Mouse (Mus musculus) limb, embryonic 14.5 days (tissue): ENCODE results near the gene Dbnl. TPM values are rescaled to one million over a fixed set of nuclear protein-coding genes. Genes with fewer than 3 reads are reported as not detected.

Experiments
- ATAC-seq: fragments of 200-750 bp; cut with Nextera tagmentation; 2 replicates; pipeline ENCODE4 v1.8.0; 2017; ENCODE audit warnings: low read depth, moderate number of reproducible peaks, moderate TSS enrichment; ENCODE audit not compliant: low FRiP score
- DNase-seq: peaks from one replicate; pipeline ENCODE4 v3.0.0-alpha.2; 2015; ENCODE audit warnings: low spot score
- H3K27ac ChIP-seq: fragments of 300-500 bp; sonication (generic); replicated peaks from 2 replicates; pipeline ENCODE4 v1.5.1; 2014; ENCODE audit warnings: low read depth, mild to moderate bottlenecking, low read length, moderate library complexity, mixed read lengths
- H3K27me3 ChIP-seq: fragments of 300-500 bp; sonication (generic); 2 replicates; pipeline ENCODE4 v1.6.1; 2014; ENCODE audit warnings: low read length, mixed read lengths; ENCODE audit not compliant: control insufficient read depth, insufficient read depth
- H3K36me3 ChIP-seq: fragments of 300-500 bp; sonication (generic); 2 replicates; pipeline ENCODE4 v1.6.1; 2014; ENCODE audit warnings: mild to moderate bottlenecking, low read length, moderate library complexity, mixed read lengths; ENCODE audit not compliant: control insufficient read depth, insufficient read depth
- H3K4me1 ChIP-seq: fragments of 300-500 bp; sonication (generic); 2 replicates; pipeline ENCODE4 v1.6.1; 2014; ENCODE audit warnings: antibody characterized with exemption, low read length, mixed read lengths; ENCODE audit not compliant: control insufficient read depth, insufficient read depth
- H3K4me2 ChIP-seq: fragments of 300-500 bp; sonication (generic); replicated peaks from 2 replicates; pipeline ENCODE4 v1.6.1; 2014; ENCODE audit warnings: low read depth, mild to moderate bottlenecking, low read length, moderate library complexity; ENCODE audit not compliant: severe bottlenecking
- H3K4me3 ChIP-seq: fragments of 300-500 bp; sonication (generic); replicated peaks from 2 replicates; pipeline ENCODE4 v1.5.1; 2014; ENCODE audit warnings: low read length
- H3K9ac ChIP-seq: fragments of 300-500 bp; sonication (generic); 2 replicates; pipeline ENCODE4 v1.6.1; 2014; ENCODE audit warnings: mild to moderate bottlenecking, low read depth, low read length, moderate library complexity; ENCODE audit not compliant: severe bottlenecking
- H3K9me3 ChIP-seq: fragments of 300-500 bp; sonication (generic); 2 replicates; pipeline ENCODE4 v1.6.1; 2016; ENCODE audit warnings: low read length; ENCODE audit not compliant: control insufficient read depth
- POLR2A ChIP-seq: fragments of 200-500 bp; IDR thresholded peaks from 2 replicates; pipeline ENCODE4 v1.8.0; 2012; ENCODE audit warnings: inconsistent platforms, mild to moderate bottlenecking, moderate library complexity, borderline replicate concordance; ENCODE audit not compliant: insufficient read depth, insufficient read length; ENCODE audit errors: extremely low read depth
- WGBS: fragments of 180-500 bp; shearing (Covaris S2); extraction: QIAGEN DNeasy Blood & Tissue Kit; methylation state at CpG from one replicate; pipeline ENCODE4 v1.1.7; 2014; 5-methylcytosine and 5-hydroxymethylcytosine counted together
- polyA plus RNA-seq, 2 experiments: library from polyadenylated mRNA; depleted of rRNA in 1 of 2; stranded (reverse) in 1 of 2; unstranded in 1 of 2; fragments of >200 nt; fragmentation: Nextera tagmentation in 1 of 2; extraction: Ambion mirVana in 1 of 2; gene quantifications; 2 replicates each; pipeline versions ENCODE4 v1.2.1 to v1.2.3; 2012 to 2014

Gene Dbnl
- polyA plus RNA-seq, 2 experiments: 89.9 to 107 TPM

GRCm38 (mm10) chr11:5795290-5795689 is 7.0 kb downstream of the Dbnl start:
- 90% methylated on average over 9 of the region's 9 CpGs for whole genome bisulfite sequencing
- H3K4me3 ChIP-seq: no peak overlapping the region
- no peak overlapping the region for H3K4me2 ChIP-seq
- H3K9me3 ChIP-seq: no peaks in the 10 kb centered on the region
- H3K4me1 ChIP-seq: no peaks in the 10 kb centered on the region
- DNase-seq (no peak), ATAC-seq (no peak)
- no peak overlapping the region for H3K9ac ChIP-seq
- no peak for TF ChIP-seq POLR2A
- no peaks in the 10 kb centered on the region for H3K27me3 ChIP-seq
- no peak overlapping the region for H3K27ac ChIP-seq
- H3K36me3 ChIP-seq: peaks cover 89% of the 10 kb centered on the region

- no peak for DNase-seq
- WGBS: 92% methylated on average over 7 of the region's 7 CpGs
Measured at GRCm38 (mm10) chr11:5795706-5796105, 7.4 kb downstream of the Dbnl start.

GRCm38 (mm10) chr11:5796939-5797338 is 8.7 kb downstream of the Dbnl start:
- H3K36me3 ChIP-seq: peaks cover 92% of the 10 kb centered on the region
- WGBS: 85% methylated on average over 15 of the region's 15 CpGs
- DNase-seq (no peak), ATAC-seq (no peak)
- H3K27ac ChIP-seq: no peak overlapping the region
- H3K4me2 ChIP-seq: no peak overlapping the region
- TF ChIP-seq POLR2A: no peak
- no peaks in the 10 kb centered on the region for H3K9me3 ChIP-seq
- no peaks in the 10 kb centered on the region for H3K4me1 ChIP-seq
- H3K9ac ChIP-seq: no peak overlapping the region
- no peaks in the 10 kb centered on the region for H3K27me3 ChIP-seq
- no peak overlapping the region for H3K4me3 ChIP-seq

More at GRCm38 (mm10) chr11:5795706-5796105, 7.4 kb downstream of the Dbnl start:
- Histone ChIP-seq H3K36me3 (peaks cover 93% of the 10 kb centered on the region), H3K4me1 (no peaks in the 10 kb centered on the region), H3K4me3 (no peak overlapping the region), H3K9me3 (no peaks in the 10 kb centered on the region), H3K9ac (no peak overlapping the region), H3K27me3 (no peaks in the 10 kb centered on the region), H3K4me2 (no peak overlapping the region), H3K27ac (no peak overlapping the region)
- ATAC-seq: no peak
- TF ChIP-seq POLR2A: no peak

GRCm38 (mm10) chr11:5797371-5797770 is 9.1 kb downstream of the Dbnl start:
- TF ChIP-seq POLR2A: no peak
- Histone ChIP-seq H3K4me1 (no peaks in the 10 kb centered on the region; the same call in 1 of the 2 replicates), H3K9ac (no peak overlapping the region), H3K27ac (no peak overlapping the region), H3K27me3 (no peaks in the 10 kb centered on the region), H3K4me2 (no peak overlapping the region), H3K9me3 (no peaks in the 10 kb centered on the region), H3K4me3 (no peak overlapping the region), H3K36me3 (peaks cover 88% of the 10 kb centered on the region)
- WGBS: 71% methylated on average over 11 of the region's 11 CpGs
- DNase-seq (no peak), ATAC-seq (no peak)

- no peaks in the 10 kb centered on the region for H3K9me3 ChIP-seq
- TF ChIP-seq POLR2A: no peak
- no peak overlapping the region for H3K4me3 ChIP-seq
- no peak overlapping the region for H3K9ac ChIP-seq
- DNase-seq: no peak
- peaks cover 82% of the 10 kb centered on the region for H3K36me3 ChIP-seq
- no peaks in the 10 kb centered on the region; the same call in 1 of the 2 replicates for H3K4me1 ChIP-seq
- 91% methylated on average over 5 of the region's 5 CpGs for WGBS
- no peak for ATAC-seq
- no peaks in the 10 kb centered on the region for H3K27me3 ChIP-seq
- no peak overlapping the region for H3K4me2 ChIP-seq
- no peak overlapping the region for H3K27ac ChIP-seq
Measured at GRCm38 (mm10) chr11:5797928-5798327, 9.6 kb downstream of the Dbnl start.
